Mouse (Mus musculus): ENCODE measurements around the gene Dmpk.

DNA sequence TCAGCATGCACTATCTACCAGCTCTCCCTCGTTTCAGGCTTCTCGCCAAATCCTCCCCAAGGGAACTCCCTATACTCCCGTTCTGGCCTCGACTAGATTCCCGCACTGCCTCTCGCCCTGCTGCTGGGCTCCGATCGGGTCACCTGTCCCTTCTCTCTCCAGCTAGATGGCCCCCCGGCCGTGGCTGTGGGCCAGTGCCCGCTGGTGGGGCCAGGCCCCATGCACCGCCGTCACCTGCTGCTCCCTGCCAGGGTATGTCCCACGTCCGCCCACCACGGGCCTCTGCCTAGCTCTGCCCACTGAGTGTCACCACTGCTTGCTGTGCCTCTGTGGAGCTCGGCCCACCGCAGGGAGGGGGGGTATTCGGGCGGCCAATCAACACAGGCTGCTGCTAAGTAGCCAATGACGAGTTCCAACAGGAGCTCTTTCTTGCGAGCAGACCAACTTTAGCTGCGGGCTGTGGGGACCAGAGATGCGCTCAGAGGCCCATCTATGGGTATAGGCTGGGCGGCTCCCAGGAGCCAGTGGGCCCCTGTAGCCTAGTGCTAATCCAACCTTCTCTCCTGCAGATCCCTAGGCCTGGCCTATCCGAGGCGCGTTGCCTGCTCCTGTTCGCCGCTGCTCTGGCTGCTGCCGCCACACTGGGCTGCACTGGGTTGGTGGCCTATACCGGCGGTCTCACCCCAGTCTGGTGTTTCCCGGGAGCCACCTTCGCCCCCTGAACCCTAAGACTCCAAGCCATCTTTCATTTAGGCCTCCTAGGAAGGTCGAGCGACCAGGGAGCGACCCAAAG is 8.9 kb downstream of the Dmpk start:
- TF ChIP-seq CTCF (IDR thresholded peaks at IDR 0.05; ENCODE audit: low read depth) (no peak), EP300 (IDR thresholded peaks at IDR 0.05; ENCODE audit: low read depth) (peak; percentile 9; the same call in 1 of the 2 replicates)
